Mouse (Mus musculus): ENCODE data around the gene Pip4k2a.
A peak's percentile ranks its signal among the peaks of the same experiment; 100 is the strongest.
"Not testable (repeated sequence)": the region's sequence is repeated elsewhere in the genome, so short reads cannot be mapped to it uniquely, and the experiment has no call there.

Pip4k2a gene

DNA sequence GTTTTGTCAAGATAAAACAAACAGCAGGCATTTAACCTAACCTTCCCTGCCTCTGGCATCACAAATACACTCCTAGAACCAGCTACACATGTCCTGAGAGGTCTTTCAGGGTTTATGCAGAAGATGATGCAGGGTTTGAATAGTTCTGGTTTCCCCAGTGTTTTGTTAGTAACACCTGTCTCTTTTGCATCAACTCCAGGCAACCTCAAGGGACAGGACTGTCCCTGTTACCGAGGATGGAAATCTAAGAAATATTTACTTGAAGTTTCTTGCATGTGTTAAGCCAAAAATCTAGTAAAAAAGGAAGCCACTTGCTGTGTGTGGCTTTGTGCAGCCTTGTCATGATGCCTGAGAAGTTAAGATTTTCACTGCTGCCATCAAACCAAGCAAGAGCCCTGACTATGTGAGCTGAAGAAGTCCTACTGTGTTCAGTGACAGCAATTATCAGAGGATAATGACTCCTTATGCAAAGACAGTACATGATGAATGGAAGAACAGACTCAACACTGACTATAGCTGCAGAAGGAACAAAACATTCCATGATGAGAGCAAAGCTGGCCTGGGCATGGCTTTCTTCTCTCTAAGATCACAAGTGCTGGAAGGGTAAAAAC lies 76.3 kb downstream of the Pip4k2a start:
- DNase-seq, result no peak

- DNase-seq, result no peak
Observed at GRCm38 (mm10) chr2:18920461-18920877, 77.5 kb downstream of the Pip4k2a start.

GRCm38 (mm10) chr2:18919797-18920354 lies 78.0 kb downstream of the Pip4k2a start:
- DNase-seq, result no peak

DNA sequence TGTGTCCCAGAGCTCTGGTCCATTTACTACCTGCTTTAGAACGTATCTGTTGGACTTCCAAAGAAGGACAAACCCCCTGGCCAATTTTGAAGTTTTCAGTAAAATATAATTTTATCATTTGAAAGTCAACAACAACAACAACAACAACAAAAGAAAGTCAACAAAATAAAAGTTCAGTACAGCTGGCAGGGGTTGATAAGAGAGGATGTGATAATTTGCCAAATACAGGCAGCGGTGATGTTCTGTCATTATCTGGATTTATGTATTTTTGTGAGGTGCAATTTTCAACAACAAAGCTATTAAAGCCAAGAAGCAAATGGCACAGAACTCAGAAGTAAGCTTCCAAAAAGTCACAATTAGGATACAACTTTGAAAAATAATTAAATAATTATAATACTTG lies 80.1 kb downstream of the Pip4k2a start:
- DNase-seq, result no peak

DNA sequence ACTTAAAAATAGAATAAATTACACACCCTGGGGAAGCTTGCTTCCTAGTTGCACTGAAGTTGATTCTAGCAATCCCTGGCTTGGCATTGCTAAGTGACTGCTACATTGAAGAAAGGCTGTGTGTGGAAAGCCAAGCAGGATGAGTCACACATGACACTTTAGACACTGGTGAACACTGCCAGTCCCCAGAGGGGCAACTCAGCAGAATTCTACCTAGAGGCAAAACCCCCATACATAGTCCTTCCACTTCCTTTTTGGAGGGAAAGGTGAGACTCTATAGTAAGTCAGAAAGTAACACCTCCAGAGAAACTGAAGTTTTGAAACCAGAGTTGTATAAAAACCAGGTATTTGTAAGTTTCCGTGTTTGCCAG lies 80.6 kb downstream of the Pip4k2a start:
- peak; percentile 35 to 53 for DNase-seq

DNA sequence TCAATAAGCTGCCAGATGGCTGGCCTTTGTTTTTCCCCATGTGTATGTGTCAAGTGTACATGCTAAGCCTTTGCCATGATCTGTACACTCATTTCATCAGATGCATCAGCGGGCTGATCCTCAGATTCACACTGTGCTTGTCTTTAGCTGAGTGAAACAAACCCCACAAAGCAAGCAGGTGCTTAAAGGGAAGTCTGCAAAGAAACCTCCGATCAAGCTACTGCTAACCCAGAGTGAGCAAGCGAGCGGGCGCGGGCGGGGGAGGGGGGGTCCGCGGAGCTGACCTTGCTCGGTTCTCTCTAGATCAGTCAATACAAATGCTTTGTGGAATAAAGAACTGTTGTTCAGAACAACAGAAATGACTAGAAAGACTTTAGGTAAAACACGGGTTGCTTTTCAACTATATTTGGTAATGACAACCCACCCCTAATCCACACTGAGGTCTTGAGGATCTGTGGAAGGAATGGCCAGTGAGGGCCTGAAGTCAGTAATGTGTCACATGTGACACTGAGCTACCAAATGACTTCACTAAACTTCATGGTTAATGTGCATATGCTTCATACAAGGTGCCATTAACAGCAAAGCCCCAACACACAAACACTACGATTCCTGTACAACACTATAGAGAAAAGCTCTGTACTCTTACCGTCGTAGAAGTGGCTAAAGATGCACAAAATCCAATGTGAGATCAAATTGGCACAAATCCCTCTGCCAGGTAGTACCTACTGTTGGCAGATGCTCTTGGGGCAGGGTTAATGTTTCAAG lies 81.1 kb downstream of the Pip4k2a start:
- peak; percentile 39 to 45 for DNase-seq

DNA sequence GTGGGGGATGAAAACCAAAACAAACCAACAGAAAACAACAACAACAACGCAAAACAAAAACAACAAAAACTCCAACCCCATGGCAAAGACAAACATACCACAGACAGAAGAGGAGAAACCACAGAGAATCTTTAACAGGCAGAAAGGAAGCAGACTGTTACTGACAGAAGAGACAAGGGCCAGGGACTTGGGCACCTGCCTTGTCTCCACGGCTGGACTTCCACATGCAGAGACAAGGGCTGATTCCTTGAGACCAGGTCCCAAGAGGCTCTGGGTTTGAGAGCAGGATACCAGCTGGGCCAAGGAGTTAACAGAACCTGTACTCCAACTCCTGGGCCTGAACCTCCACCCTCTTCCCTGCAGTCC lies 81.9 kb downstream of the Pip4k2a start:
- no peak for DNase-seq

GRCm38 (mm10) chr2:18915372-18916041 lies 82.4 kb downstream of the Pip4k2a start:
- DNase-seq, result no peak

DNA sequence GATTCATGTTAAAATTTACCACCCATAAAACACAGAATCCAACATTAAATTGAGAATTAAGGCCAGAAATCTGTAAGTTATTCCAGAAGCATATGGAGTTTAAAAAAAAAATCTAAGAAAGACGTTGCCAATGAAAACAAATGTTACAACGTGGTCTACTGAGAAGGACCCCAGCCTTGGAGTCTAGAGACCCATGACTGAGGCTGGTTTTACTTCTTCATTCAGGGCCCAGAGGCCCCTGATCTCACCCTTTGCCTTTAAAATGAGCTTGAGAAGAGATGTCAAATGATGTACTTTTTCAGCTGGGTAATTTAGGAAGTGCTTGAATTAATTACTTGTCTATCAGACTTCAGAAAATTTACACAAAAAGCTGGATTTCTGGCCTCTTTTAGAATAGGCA lies 83.2 kb downstream of the Pip4k2a start:
- peak; percentile 36 to 43 for DNase-seq

GRCm38 (mm10) chr2:18913642-18914041 lies 84.3 kb downstream of the Pip4k2a start:
- no peak for DNase-seq

DNA sequence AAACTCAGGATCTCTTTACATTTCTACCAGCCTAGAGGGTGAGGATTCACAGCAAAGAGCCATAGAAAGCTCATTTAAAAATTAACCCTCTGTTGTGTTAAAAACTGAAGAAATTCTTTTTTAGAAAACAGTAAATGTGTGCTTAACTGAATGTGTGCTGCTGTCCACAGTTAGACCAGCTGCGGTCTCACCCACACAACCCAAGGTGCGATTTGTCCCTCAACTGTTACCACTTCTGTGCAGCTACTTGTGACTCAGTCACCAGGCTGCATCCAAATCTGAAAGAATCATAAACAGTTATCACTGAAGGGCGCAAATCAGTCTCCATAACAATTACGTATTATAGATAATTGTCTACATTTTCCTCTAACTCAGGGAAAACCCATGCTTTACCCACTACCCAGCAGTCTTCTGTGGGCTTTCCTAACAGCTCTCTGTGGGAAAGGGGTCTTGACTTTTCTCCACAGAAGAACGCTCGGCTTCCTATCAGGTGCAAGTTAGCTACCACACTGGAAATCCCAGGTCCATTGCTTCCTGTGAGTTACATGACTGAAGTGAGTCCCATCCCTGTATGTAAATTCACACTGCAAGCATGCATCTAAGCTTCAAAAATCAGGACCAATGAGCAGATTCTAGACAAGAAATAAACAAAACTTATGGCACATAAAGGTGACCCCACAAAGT lies 86.5 kb downstream of the Pip4k2a start:
- no peak for DNase-seq

DNA sequence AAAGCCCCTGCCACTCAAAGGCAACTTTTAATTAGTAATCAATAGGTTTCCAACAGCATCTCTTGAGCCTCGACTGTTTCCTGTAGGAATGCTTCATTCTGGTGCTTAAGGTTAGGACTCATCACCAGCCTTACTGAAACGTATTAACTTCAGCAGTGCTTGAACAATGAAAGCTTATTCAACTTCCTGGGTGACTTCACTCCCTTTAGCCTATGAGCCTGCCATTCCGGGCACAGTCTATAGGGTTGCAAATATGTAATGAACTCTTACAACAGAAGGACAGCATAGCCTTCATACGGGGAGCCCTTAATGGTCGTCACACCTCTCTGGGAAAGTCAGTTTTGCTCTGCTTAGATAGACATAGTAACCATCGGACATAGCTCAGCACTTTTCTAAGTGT lies 87.7 kb downstream of the Pip4k2a start:
- no peak for DNase-seq

GRCm38 (mm10) chr2:18909713-18910112 lies 88.2 kb downstream of the Pip4k2a start:
- no peak for DNase-seq

- DNase-seq, result no peak
Observed at GRCm38 (mm10) chr2:18907269-18907668, 90.7 kb downstream of the Pip4k2a start.

DNA sequence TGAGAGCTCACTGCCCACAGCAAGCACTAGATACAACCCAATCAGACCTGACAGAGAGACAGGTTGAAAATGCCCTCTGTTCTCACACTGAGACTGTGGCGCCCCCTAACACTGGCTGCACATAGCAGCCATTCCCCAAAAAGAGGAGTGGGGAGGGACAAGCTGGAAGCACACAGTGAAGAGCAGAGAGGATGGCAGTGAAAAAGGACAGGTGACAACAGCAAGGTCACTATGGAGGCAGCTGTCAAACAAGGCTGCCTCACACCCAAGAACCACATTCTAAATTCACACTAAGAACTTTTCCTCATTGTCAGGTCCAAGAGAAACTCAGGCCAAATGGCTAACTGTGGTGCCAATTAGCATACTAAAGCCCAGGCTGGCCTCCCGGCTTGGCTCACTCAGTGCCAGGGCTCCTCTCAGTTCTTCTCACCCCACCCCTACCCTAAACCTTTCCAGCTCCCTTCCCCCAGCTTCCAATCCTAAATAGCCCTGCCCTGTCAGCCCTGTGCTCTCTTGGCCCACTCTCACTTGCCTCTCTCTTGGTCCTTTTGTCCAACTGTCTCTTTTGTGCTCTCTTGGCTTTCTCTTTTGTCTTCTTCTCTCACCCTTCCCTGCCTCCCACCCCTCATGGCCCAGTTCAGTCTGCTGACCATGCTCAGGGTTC lies 91.4 kb downstream of the Pip4k2a start:
- DNase-seq, result no peak

- DNase-seq, result no peak
Observed at GRCm38 (mm10) chr2:18903301-18904068, 94.4 kb downstream of the Pip4k2a start.

- DNase-seq, result peak; percentile 15 to 33
Observed at GRCm38 (mm10) chr2:18901133-18901532, 96.8 kb downstream of the Pip4k2a start.

GRCm38 (mm10) chr2:18900635-18901034 lies 97.3 kb downstream of the Pip4k2a start:
- peak in 1 of 2 experiments; percentile 19 for DNase-seq

DNA sequence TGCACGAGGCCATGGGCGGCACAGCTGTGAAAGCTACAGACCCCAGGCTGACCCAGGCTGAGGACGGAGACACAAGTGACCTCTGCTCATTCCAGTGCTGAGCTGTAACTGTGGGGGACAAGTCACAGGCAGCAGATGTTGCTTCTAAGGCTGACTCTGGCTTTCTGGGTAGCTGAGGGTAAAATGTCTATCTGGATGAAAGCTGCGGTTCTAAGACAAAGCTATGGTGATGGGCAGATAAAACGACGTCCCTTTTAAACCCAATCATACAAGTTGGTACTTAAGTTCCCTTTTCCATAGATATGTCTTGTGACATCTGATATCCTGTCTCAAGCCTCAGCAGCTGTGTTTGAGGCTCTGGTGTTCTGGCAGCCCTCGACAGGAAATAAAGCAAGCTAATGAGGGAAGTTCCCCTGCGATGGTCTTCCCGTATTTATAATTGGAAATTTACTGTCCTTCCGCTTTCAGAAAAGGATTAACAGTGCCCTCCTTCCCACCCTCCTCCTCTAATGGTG lies 100.1 kb downstream of the Pip4k2a start:
- peak; percentile 51 to 60 for DNase-seq

- no peak for DNase-seq
Observed at GRCm38 (mm10) chr2:18896015-18896414, 101.9 kb downstream of the Pip4k2a start.

DNA sequence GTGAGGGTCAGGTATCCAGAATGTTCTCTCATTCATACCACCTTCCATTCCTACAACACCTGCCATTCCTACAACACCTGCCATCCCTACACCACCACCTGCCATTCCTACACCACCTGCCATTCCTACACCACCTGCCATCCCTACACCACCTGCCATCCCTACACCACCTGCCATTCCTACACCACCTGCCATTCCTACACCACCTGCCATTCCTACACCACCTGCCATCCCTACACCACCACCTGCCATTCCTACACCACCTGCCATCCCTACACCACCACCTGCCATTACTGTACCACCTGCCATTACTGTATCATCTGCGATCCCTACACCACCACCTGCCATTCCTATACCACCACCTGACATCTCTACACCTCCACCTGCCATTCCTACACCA lies 104.6 kb downstream of the Pip4k2a start:
- not testable (repeated sequence) for DNase-seq
